Mouse (Mus musculus) hindbrain, embryonic 14.5 days (tissue): Measurements from ENCODE around the gene Cep295nl. TPM values are rescaled to one million over a fixed set of nuclear protein-coding genes. Genes with fewer than 3 reads are reported as not detected.
"Not testable (repeated sequence)": the region's sequence is repeated elsewhere in the genome, so short reads cannot be mapped to it uniquely, and the experiment has no call there.

Experiments
- ATAC-seq: fragments of 200-750 bp; cut with Nextera tagmentation; 2 replicates; pipeline ENCODE4 v1.8.0; 2017; ENCODE audit warnings: moderate number of reproducible peaks, mild to moderate bottlenecking, moderate TSS enrichment, moderate library complexity; ENCODE audit not compliant: low FRiP score
- DNase-seq: peaks from one replicate; pipeline ENCODE4 v3.0.0-alpha.2; 2015; ENCODE audit warnings: low spot score
- H3K27ac ChIP-seq: fragments of 300-500 bp; sonication (generic); 2 replicates; pipeline ENCODE4 v1.5.1; 2014; ENCODE audit warnings: mild to moderate bottlenecking, moderate library complexity
- H3K27me3 ChIP-seq: fragments of 300-500 bp; sonication (generic); 2 replicates; pipeline ENCODE4 v1.6.1; 2014; ENCODE audit warnings: mild to moderate bottlenecking, low read length, mixed read lengths; ENCODE audit not compliant: control insufficient read depth, insufficient read depth
- H3K36me3 ChIP-seq: fragments of 300-500 bp; sonication (generic); replicated peaks from 2 replicates; pipeline ENCODE4 v1.6.1; 2014; ENCODE audit not compliant: control insufficient read depth, insufficient read depth
- H3K4me1 ChIP-seq: fragments of 300-500 bp; sonication (generic); replicated peaks from 2 replicates; pipeline ENCODE4 v1.6.1; 2014; ENCODE audit warnings: antibody characterized with exemption, low read length, mixed read lengths; ENCODE audit not compliant: control insufficient read depth, insufficient read depth
- H3K4me2 ChIP-seq: fragments of 300-500 bp; sonication (generic); replicated peaks from 2 replicates; pipeline ENCODE4 v1.6.1; 2014; ENCODE audit warnings: mild to moderate bottlenecking, moderate library complexity
- H3K4me3 ChIP-seq: fragments of 300-500 bp; sonication (generic); replicated peaks from 2 replicates; pipeline ENCODE4 v1.5.1; 2014; ENCODE audit warnings: mild to moderate bottlenecking, low read length
- H3K9ac ChIP-seq: fragments of 300-500 bp; sonication (generic); 2 replicates; pipeline ENCODE4 v1.6.1; 2014
- H3K9me3 ChIP-seq: fragments of 300-500 bp; sonication (generic); 2 replicates; pipeline ENCODE4 v1.6.1; 2016; ENCODE audit warnings: low read length; ENCODE audit not compliant: control insufficient read depth
- WGBS: fragments of 180-500 bp; shearing (Covaris S2); extraction: QIAGEN DNeasy Blood & Tissue Kit; methylation state at CpG from one replicate; pipeline ENCODE4 v1.1.7; 2014; 5-methylcytosine and 5-hydroxymethylcytosine counted together
- polyA plus RNA-seq: library from polyadenylated mRNA; unstranded; fragments of >200 nt; fragmentation: Nextera tagmentation; extraction: Ambion mirVana; gene quantifications from 2 replicates; pipeline ENCODE4 v1.2.1, GENCODE M21; 2014

Cep295nl gene
- polyA plus RNA-seq, 1 experiment from 2014 or later = not detected

DNA sequence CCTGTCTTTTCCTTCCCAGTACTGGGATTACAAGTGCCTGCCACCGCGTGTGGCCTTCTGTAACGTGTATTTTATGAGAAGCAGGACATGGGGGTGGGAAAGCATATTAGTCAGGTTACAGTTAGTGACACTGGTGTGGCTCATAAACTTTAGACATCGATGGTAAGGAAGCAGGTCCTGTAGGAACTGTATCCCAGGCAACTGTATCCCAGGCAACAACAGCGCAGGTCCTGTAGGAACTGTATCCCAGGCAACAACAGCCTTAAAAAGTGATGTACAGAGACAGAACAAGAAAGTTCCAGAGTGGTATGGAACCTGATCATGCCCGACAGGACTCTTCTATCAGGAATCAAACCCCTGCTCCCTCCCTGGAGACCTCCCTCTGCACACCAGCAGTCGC, 20.8 kb downstream of the Cep295nl start:
- Histone ChIP-seq H3K27ac (no peak overlapping the region), H3K4me3 (no peak overlapping the region), H3K4me1 (peaks cover 15% of the 10 kb centered on the region), H3K9ac (no peak overlapping the region), H3K4me2 (no peak overlapping the region), H3K36me3 (0 out of 2 replicates have a peak, but pooled peaks cover 5% of the 10 kb centered on the region), H3K9me3 (no peaks in the 10 kb centered on the region), H3K27me3 (no peaks in the 10 kb centered on the region)
- ATAC-seq (no peak), DNase-seq (peak; percentile 45)
- WGBS = 58% methylated on average over 7 of the region's 7 CpGs

GRCm38 (mm10) chr11:118318678-118319077, 23.6 kb downstream of the Cep295nl start:
- H3K4me1 ChIP-seq = peaks cover 14% of the 10 kb centered on the region
- 64% methylated on average over 5 of the region's 5 CpGs for WGBS

GRCm38 (mm10) chr11:118317129-118317528, 25.2 kb downstream of the Cep295nl start:
- Histone ChIP-seq H3K4me3 (no peak overlapping the region), H3K36me3 (peaks cover 31% of the 10 kb centered on the region), H3K9ac (no peak overlapping the region), H3K4me1 (peaks cover 10% of the 10 kb centered on the region), H3K9me3 (no peaks in the 10 kb centered on the region), H3K27me3 (no peaks in the 10 kb centered on the region), H3K27ac (no peak overlapping the region), H3K4me2 (no peak overlapping the region)
- 27% methylated on average over 7 of the region's 7 CpGs for WGBS
- DNase-seq (peak; percentile 85), ATAC-seq (no peak)

More at GRCm38 (mm10) chr11:118318678-118319077, 23.6 kb downstream of the Cep295nl start:
- H3K36me3 ChIP-seq = peaks cover 25% of the 10 kb centered on the region; the same call in 1 of the 2 replicates
- no peak overlapping the region for H3K4me2 ChIP-seq
- H3K27me3 ChIP-seq = no peaks in the 10 kb centered on the region
- H3K9ac ChIP-seq = no peak overlapping the region
- H3K9me3 ChIP-seq = no peaks in the 10 kb centered on the region
- H3K4me3 ChIP-seq = no peak overlapping the region
- no peak for DNase-seq
- no peak for ATAC-seq
- H3K27ac ChIP-seq = no peak overlapping the region

DNA sequence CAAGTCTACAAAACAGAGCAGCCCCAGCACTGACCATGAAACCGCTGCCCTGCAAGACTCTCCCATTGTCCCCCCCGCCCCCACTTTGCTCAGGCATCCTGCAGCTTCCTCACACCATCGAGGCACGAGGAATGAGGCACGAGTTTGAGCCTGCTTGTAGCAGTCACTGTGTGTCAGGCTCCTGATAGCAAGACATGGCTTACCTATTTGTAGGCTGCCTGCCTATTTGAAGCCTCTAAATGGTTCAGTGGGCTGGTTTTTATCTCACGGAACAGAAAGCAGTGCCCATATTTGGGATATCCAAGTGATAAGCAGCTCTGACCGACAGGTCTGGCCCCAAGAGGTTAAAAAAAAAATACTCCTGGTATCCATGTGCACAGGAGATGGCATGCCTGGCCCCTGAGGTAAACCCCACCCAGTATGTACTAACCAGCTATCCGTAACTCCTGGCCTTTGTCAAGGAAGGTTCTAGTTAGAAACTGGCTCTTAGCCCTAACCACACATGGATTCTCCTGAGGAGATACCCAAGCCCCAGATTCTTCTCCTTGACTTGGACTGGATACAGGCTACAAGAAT, 26.0 kb downstream of the Cep295nl start:
- Histone ChIP-seq H3K27ac (no peak overlapping the region), H3K4me1 (peaks cover 2% of the 10 kb centered on the region; the same call in 1 of the 2 replicates), H3K36me3 (peaks cover 38% of the 10 kb centered on the region), H3K9ac (no peak overlapping the region), H3K4me2 (no peak overlapping the region), H3K4me3 (no peak overlapping the region), H3K27me3 (no peaks in the 10 kb centered on the region), H3K9me3 (no peaks in the 10 kb centered on the region)
- ATAC-seq = no peak
- no peak for DNase-seq
- 88% methylated on average over 8 of the region's 8 CpGs for WGBS

DNA sequence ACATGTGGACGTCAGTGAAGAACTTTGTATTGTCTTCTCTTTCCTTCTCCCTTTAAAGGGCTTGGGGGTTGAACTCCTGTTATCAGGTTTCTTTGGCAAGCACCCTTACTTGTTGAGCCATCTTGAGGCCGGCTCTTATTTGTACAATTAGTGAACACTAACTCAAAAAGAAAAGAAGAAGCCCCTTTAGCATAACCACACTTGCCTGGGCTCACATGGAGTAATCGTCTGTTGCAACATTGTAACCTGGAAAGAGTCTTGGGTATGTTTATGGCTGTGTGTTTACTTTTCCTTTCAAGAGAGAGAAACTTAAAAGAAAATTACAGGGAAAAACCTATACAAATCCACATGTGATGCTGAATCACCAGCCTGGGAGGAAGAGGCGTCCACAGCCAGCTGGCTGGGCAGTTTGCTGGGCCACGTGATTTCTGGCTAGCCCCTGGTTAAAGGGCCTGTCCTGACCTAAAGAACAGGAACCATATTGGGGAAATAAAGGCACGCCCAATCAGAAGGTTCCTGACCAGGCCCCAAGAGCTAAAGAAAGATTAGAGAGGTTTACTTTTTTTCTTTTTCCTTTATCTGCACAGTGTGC, 30.1 kb downstream of the Cep295nl start:
- H3K4me2 ChIP-seq = no peak overlapping the region
- no peak overlapping the region for H3K27ac ChIP-seq
- no peaks in the 10 kb centered on the region for H3K27me3 ChIP-seq
- no peaks in the 10 kb centered on the region for H3K4me1 ChIP-seq
- H3K9ac ChIP-seq = no peak overlapping the region
- H3K9me3 ChIP-seq = peaks cover 4% of the 10 kb centered on the region; the same call in 1 of the 2 replicates
- DNase-seq = no peak
- no peak overlapping the region for H3K4me3 ChIP-seq
- no peak for ATAC-seq
- H3K36me3 ChIP-seq = peaks cover 62% of the 10 kb centered on the region
- 88% methylated on average over 6 of the region's 6 CpGs for WGBS

DNA sequence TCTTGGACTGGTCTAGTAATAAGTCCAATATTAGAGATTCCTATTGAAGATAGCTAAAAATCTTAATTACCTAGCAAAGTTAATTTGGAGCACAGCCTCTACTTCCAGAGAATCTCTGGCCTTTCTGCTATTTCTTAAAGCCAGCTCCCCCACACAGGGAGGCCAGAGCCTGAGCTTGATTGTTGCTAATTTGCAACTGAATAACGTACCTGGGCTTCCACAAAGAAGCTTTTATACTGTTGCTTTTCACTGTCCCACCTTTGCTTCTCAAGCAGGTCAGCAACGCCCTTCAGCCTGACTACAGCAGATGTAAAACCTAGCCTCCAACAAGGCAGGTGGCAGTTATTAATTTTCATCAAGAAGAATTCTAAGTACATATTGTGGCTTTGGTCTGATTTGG, 34.3 kb downstream of the Cep295nl start:
- not testable (repeated sequence) for H3K27me3 ChIP-seq, DNase-seq, H3K9ac ChIP-seq, H3K4me3 ChIP-seq, H3K4me1 ChIP-seq, H3K27ac ChIP-seq, H3K4me2 ChIP-seq, ATAC-seq, H3K9me3 ChIP-seq
- H3K36me3 ChIP-seq = peaks cover 52% of the 10 kb centered on the region
- WGBS = 85% methylated on average over 2 of the region's 2 CpGs

DNA sequence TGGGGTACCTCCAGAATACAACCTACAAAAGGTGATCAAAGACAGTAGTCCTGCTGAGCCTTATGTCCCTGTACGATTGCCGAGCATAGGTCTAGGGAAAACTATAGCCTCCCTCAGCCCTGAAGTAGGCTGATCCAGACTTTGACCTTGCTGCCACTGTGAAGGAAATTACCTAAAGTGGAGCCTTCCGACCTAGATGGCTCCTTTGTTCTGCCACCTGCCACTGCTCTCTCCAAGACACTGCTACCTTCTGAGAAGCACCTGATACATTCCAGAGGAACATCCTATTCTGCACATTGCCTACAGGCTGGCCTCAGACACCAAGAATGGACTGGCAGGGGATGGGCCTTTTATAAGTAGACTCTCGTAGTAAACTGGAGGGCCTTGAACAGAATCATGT, 38.3 kb downstream of the Cep295nl start:
- H3K36me3 ChIP-seq = peaks cover 25% of the 10 kb centered on the region
- H3K9ac ChIP-seq, DNase-seq, H3K4me1 ChIP-seq, H3K27ac ChIP-seq, H3K9me3 ChIP-seq, H3K4me2 ChIP-seq, H3K27me3 ChIP-seq, ATAC-seq, H3K4me3 ChIP-seq: not testable (repeated sequence)
- WGBS = 92% methylated on average over 4 of the region's 4 CpGs

DNA sequence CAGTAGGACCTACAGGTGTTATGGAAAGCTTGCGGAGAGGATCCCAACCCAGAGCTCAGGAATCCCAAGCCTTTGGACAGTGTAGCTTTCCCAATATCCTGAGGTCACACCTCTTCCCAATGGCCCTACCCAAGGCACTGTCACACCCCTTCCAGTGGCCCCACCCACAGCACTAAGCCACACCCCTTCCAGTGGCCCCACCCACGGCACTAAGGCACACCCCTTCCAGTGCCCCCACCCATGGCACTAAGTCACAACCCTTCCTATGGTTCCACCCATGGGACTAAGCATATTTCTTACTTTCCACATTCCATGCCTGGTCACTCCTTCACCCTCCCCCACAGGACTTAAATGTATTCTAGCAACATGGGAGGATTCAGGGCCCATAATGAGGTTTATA, 43.5 kb downstream of the Cep295nl start:
- no peak for ATAC-seq
- no peaks in the 10 kb centered on the region for H3K27me3 ChIP-seq
- 79% methylated on average over 2 of the region's 2 CpGs for WGBS

DNA sequence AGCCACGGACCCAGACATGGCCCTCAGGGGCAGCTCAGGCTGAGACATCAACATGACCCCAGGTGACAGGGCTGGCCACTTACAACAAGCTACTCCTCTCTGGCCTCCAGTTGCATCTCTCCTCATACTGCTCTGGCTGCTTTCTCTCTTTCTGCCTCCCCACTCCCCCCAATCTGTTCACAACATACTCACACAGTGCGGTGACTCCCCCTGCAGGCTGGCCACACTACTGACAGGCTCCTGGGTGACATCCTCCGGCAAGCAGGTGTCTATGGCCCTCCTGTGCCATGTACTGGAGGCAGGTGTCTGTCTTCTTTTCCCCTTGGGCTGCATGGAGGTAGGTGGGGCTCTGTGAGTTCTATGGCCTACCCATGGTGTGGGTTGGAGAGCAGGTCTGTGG, 44.3 kb downstream of the Cep295nl start:
- H3K27me3 ChIP-seq = no peaks in the 10 kb centered on the region
- H3K27ac ChIP-seq = no peak overlapping the region
- no peak overlapping the region for H3K4me2 ChIP-seq
- peaks cover 2% of the 10 kb centered on the region for H3K36me3 ChIP-seq
- no peak for ATAC-seq
- no peak overlapping the region for H3K4me3 ChIP-seq
- no peaks in the 10 kb centered on the region; the same call in 1 of the 2 replicates for H3K4me1 ChIP-seq
- WGBS = 88% methylated on average over 3 of the region's 3 CpGs
- DNase-seq = no peak
- no peaks in the 10 kb centered on the region for H3K9me3 ChIP-seq
- H3K9ac ChIP-seq = no peak overlapping the region

More for the DNA sequence above, 43.5 kb downstream of the Cep295nl start:
- H3K4me3 ChIP-seq = no peak overlapping the region
- no peak overlapping the region for H3K4me2 ChIP-seq
- DNase-seq = no peak
- no peak overlapping the region for H3K27ac ChIP-seq
- no peaks in the 10 kb centered on the region for H3K9me3 ChIP-seq
- peaks cover 9% of the 10 kb centered on the region for H3K36me3 ChIP-seq
- no peak overlapping the region for H3K9ac ChIP-seq
- H3K4me1 ChIP-seq = no peaks in the 10 kb centered on the region; the same call in 1 of the 2 replicates
